Mouse (Mus musculus) small intestine, adult 2 months (tissue): ENCODE results near the gene F2rl2. TPM values are rescaled to one million over a fixed set of nuclear protein-coding genes. Genes with fewer than 3 reads are reported as not detected.

Experiments
- H3K27ac ChIP-seq: fragments of 200-500 bp; 2 replicates; pipeline ENCODE4 v1.5.1; 2012; ENCODE audit warnings: low read depth, low read length, control low read depth, inconsistent platforms; ENCODE audit not compliant: insufficient read depth
- H3K27me3 ChIP-seq: fragments of 200-500 bp; 2 replicates; pipeline ENCODE4 v1.6.1; 2012; ENCODE audit warnings: mild to moderate bottlenecking, moderate library complexity, low read length, inconsistent platforms; ENCODE audit not compliant: control insufficient read depth, insufficient read depth
- H3K36me3 ChIP-seq: fragments of 200-500 bp; 2 replicates; pipeline ENCODE4 v1.6.1; 2012; ENCODE audit warnings: mild to moderate bottlenecking, low read length, control low read depth, inconsistent platforms; ENCODE audit not compliant: control insufficient read depth, insufficient read depth
- H3K4me1 ChIP-seq: fragments of 200-500 bp; 2 replicates; pipeline ENCODE4 v1.6.1; 2012; ENCODE audit warnings: low read length, inconsistent platforms, mixed read lengths; ENCODE audit not compliant: control insufficient read depth, insufficient read depth, insufficient read length
- H3K4me3 ChIP-seq: fragments of 200-500 bp; 2 replicates; pipeline ENCODE4 v1.5.1; 2012; ENCODE audit warnings: low read depth, mild to moderate bottlenecking, control low read depth, inconsistent platforms, low read length, moderate library complexity
- CTCF ChIP-seq: fragments of 200-500 bp; IDR thresholded peaks from 2 replicates; pipeline ENCODE4 v1.5.1; 2012; ENCODE audit warnings: low read depth, mild to moderate bottlenecking, control low read depth, inconsistent platforms, low read length, moderate library complexity, mixed read lengths; ENCODE audit not compliant: insufficient replicate concordance, insufficient read length; ENCODE audit errors: extremely low read depth
- POLR2A ChIP-seq: fragments of 200-500 bp; IDR thresholded peaks from 2 replicates; pipeline ENCODE4 v1.6.1; 2012; ENCODE audit warnings: low read depth, mild to moderate bottlenecking, control low read depth, inconsistent platforms, low read length, moderate library complexity
- WGBS: fragments of 180-500 bp; shearing (Covaris S2); methylation state at CpG from one replicate; pipeline ENCODE4 v1.1.7; 2018; 5-methylcytosine and 5-hydroxymethylcytosine counted together
- polyA plus RNA-seq: library from polyadenylated mRNA; depleted of rRNA; stranded (reverse); fragments of >200 nt; gene quantifications from 2 replicates; pipeline ENCODE4 v1.2.3, GENCODE M21; 2012; rRNA removed

F2rl2 gene
- polyA plus RNA-seq = 0.11 TPM in 2 replicates

DNA sequence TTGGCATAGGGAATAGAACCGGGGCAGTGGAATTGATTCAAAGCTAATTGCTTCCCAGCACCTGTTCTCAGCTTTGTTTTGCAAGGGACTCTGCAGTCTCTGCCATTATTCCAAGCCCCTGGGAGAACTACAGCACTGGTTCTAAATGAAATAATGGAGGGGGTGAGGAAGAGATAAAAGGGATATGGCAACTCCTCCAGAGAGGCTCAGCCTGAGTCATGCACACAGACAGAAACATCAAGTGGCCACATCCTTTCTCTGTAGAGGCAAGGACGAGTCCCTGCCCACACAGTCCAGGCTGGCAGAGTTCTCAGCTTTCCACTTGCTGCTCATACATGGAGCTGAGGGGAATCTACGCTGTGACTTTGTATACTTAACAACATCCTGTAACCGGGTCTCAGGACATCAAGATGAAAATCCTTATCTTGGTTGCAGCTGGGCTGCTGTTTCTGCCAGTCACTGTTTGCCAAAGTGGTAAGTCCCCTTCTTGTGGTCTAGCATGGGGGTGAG, at the start of gene F2rl2:
TSS of gene F2rl2 (plus strand) at position 200 of the 510 bp plus-strand sequence.
- TF ChIP-seq POLR2A = no peak
- no peak for TF ChIP-seq CTCF
- H3K4me1 ChIP-seq = no peaks in the 10 kb centered on the region
- no peak within 1 kb of the TSS for H3K4me3 ChIP-seq
- no peaks in the 10 kb centered on the region for H3K27me3 ChIP-seq
- 61% methylated on average over 4 of the region's 4 CpGs for WGBS
- H3K27ac ChIP-seq = no peak within 1 kb of the TSS
- peaks cover 11% of the 10 kb centered on the region for H3K36me3 ChIP-seq

GRCm38 (mm10) chr13:95647248-95647647, 49.4 kb upstream of the F2rl2 start:
- WGBS = 85% methylated on average over 4 of the region's 4 CpGs
- Histone ChIP-seq H3K4me1 (no peaks in the 10 kb centered on the region), H3K4me3 (no peak overlapping the region), H3K27ac (no peak overlapping the region), H3K27me3 (no peaks in the 10 kb centered on the region), H3K36me3 (peaks cover 44% of the 10 kb centered on the region)
- TF ChIP-seq CTCF (no peak), POLR2A (no peak)

GRCm38 (mm10) chr13:95649941-95650340, 46.7 kb upstream of the F2rl2 start:
- H3K4me3 ChIP-seq = no peak overlapping the region
- no peak overlapping the region for H3K27ac ChIP-seq
- no peaks in the 10 kb centered on the region for H3K4me1 ChIP-seq
- no peaks in the 10 kb centered on the region for H3K27me3 ChIP-seq
- 91% methylated on average over 3 of the region's 3 CpGs for WGBS
- TF ChIP-seq CTCF (no peak), POLR2A (no peak)
- peaks cover 32% of the 10 kb centered on the region for H3K36me3 ChIP-seq

DNA sequence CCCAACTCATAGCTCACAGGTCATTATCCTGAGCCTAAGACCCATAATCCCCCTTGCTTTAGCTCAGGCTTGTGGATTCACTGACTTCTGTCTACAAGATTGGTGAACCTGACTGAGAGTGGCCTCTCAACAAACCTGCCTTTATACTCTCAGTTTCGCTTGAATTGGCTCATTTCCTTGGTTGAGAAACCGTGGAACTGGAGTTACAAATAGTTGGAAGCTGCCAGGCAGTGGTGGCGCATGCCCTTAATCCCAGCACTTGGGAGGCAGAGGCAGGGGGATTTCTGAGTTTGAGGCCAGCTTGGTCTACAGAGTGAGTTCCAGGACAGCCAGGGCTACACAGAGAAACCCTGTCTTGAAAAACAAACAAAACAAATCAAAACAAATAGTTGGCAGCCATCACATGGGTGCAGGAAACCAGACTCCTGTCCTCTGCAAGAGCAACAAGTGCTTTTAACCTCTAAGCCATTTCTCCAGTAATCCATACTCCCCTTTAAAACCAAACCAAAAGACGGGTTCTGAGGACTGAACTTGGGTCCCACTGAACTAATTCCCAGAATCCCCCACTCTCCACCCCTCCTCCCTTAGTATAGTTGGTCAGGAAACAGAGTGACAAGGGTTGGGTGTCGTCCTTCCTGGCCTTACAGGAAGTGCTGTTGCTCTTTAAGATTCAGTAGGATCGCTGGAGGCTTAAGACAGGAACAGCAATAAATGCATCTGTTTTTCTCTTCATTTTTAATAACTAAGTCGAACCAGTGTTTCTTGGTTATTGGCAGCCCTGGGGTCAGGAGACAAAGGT, 44.6 kb upstream of the F2rl2 start:
- Histone ChIP-seq H3K4me1 (no peaks in the 10 kb centered on the region), H3K27me3 (no peaks in the 10 kb centered on the region), H3K36me3 (peaks cover 28% of the 10 kb centered on the region), H3K27ac (no peak overlapping the region), H3K4me3 (no peak overlapping the region)
- TF ChIP-seq POLR2A (no peak), CTCF (no peak)
- 80% methylated on average over 7 of the region's 7 CpGs for WGBS

GRCm38 (mm10) chr13:95653696-95654095, 43.0 kb upstream of the F2rl2 start:
- Histone ChIP-seq H3K27me3 (no peaks in the 10 kb centered on the region), H3K4me1 (no peaks in the 10 kb centered on the region), H3K27ac (no peak overlapping the region), H3K36me3 (peaks cover 26% of the 10 kb centered on the region), H3K4me3 (no peak overlapping the region)
- no peak for TF ChIP-seq CTCF
- TF ChIP-seq POLR2A = no peak
- 68% methylated on average over 4 of the region's 4 CpGs for WGBS

DNA sequence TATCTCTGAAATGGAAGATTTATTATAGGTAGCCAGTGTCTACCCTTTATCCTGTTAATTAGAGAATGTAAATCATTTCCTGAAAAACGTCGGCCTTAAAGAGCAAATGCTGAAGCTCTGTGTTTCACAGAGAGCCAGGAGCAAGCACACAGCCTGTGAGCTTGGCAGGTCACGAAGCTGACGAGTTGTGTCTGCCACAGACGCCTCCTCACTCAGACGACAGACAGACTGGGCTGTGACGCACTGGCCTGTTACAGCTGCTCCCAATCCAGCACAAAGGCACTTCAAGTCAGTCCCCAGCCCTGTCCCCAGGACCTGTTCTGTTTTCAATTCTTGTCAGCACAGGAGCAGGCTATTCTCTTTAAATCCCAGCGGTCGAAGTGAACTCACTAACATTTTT, 41.4 kb upstream of the F2rl2 start:
- TF ChIP-seq CTCF (no peak), POLR2A (no peak)
- Histone ChIP-seq H3K27me3 (no peaks in the 10 kb centered on the region), H3K4me3 (no peak overlapping the region), H3K27ac (no peak overlapping the region), H3K36me3 (peaks cover 29% of the 10 kb centered on the region), H3K4me1 (no peaks in the 10 kb centered on the region)
- 64% methylated on average over 9 of the region's 9 CpGs for WGBS

DNA sequence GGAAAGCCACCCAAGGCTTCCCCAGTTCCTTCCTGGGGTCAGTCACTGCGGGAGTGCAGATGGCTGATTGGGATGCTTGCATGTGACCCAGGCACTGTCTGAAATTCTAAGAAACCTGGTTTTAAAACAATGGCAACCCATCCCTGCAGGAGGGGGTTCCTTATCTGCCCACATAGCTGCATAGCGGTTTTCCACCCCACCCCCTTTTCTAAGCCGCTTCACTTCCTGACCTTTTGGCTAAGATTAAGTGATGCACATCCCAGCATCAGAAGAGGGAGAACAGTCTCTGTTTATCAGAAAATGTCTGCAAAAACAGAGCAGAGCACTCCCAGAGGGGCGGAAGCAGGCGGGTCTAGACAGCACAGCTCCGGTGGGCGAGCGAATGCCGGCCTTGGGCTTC, 39.5 kb upstream of the F2rl2 start:
- no peak for TF ChIP-seq CTCF
- no peak for TF ChIP-seq POLR2A
- no peaks in the 10 kb centered on the region for H3K4me1 ChIP-seq
- H3K36me3 ChIP-seq = peaks cover 43% of the 10 kb centered on the region
- no peak overlapping the region for H3K27ac ChIP-seq
- no peak overlapping the region for H3K4me3 ChIP-seq
- WGBS = 85% methylated on average over 9 of the region's 9 CpGs
- no peaks in the 10 kb centered on the region for H3K27me3 ChIP-seq
